Mouse (Mus musculus) stomach, postnatal 0 days (tissue): ENCODE data around the gene Fbxl20. TPM values are rescaled to one million over a fixed set of nuclear protein-coding genes. Genes with fewer than 3 reads are reported as not detected.
A peak's percentile ranks its signal among the peaks of the same experiment; 100 is the strongest.

Source experiments
- ATAC-seq: fragments of 200-750 bp; cut with Nextera tagmentation; 2 replicates; pipeline ENCODE4 v1.8.0; 2017; ENCODE audit not compliant: low FRiP score, low TSS enrichment
- DNase-seq: peaks from one replicate; pipeline ENCODE4 v3.0.0-alpha.2; 2016; ENCODE audit warnings: low spot score
- H3K27ac ChIP-seq: fragments of 300-500 bp; sonication (generic); replicated peaks from 2 replicates; pipeline ENCODE4 v1.5.1; 2014; ENCODE audit warnings: mild to moderate bottlenecking, control low read depth
- H3K27me3 ChIP-seq: fragments of 300-500 bp; sonication (generic); 2 replicates; pipeline ENCODE4 v1.6.1; 2014; ENCODE audit warnings: low read length; ENCODE audit not compliant: control insufficient read depth, insufficient read depth
- H3K36me3 ChIP-seq: fragments of 300-500 bp; sonication (generic); 2 replicates; pipeline ENCODE4 v1.6.1; 2014; ENCODE audit warnings: low read length, mixed read lengths; ENCODE audit not compliant: control insufficient read depth, insufficient read depth
- H3K4me1 ChIP-seq: fragments of 300-500 bp; sonication (generic); replicated peaks from 2 replicates; pipeline ENCODE4 v1.6.1; 2014; ENCODE audit warnings: antibody characterized with exemption; ENCODE audit not compliant: control insufficient read depth, insufficient read depth
- H3K4me2 ChIP-seq: fragments of 300-500 bp; sonication (generic); replicated peaks from 2 replicates; pipeline ENCODE4 v1.6.1; 2014; ENCODE audit warnings: low read depth, mild to moderate bottlenecking, control low read depth, moderate library complexity
- H3K4me3 ChIP-seq: fragments of 300-500 bp; sonication (generic); 2 replicates; pipeline ENCODE4 v1.5.1; 2014; ENCODE audit warnings: low read depth, low read length, control low read depth
- H3K9ac ChIP-seq: fragments of 300-500 bp; sonication (generic); 2 replicates; pipeline ENCODE4 v1.6.1; 2014; ENCODE audit warnings: mild to moderate bottlenecking, low read length, control low read depth, mixed read lengths
- H3K9me3 ChIP-seq: fragments of 300-500 bp; sonication (generic); 2 replicates; pipeline ENCODE4 v1.6.1; 2016; ENCODE audit warnings: low read length; ENCODE audit not compliant: control insufficient read depth
- CTCF ChIP-seq: IDR thresholded peaks from 2 replicates; pipeline ENCODE4 v1.5.1; 2016; ENCODE audit warnings: antibody characterized with exemption, low read depth, mild to moderate bottlenecking, moderate library complexity
- EP300 ChIP-seq: optimal IDR thresholded peaks from 2 replicates; pipeline ENCODE3; 2016; ENCODE audit warnings: antibody characterized with exemption
- WGBS: fragments of 180-500 bp; shearing (Covaris S2); extraction: QIAGEN DNeasy Blood & Tissue Kit; methylation state at CpG from one replicate; pipeline ENCODE4 v1.1.7; 2014; 5-methylcytosine and 5-hydroxymethylcytosine counted together
- polyA plus RNA-seq: library from polyadenylated mRNA; unstranded; fragments of >200 nt; fragmentation: Nextera tagmentation; extraction: Ambion mirVana; gene quantifications from 2 replicates; pipeline ENCODE4 v1.2.1, GENCODE M21; 2015

The Fbxl20 gene
- polyA plus RNA-seq, 1 experiment from 2014 or later, result 11.7 TPM

- Histone ChIP-seq H3K27me3 (no peaks in the 10 kb centered on the region; the same call in 1 of the 2 replicates), H3K4me2 (no peak overlapping the region), H3K4me3 (no peak overlapping the region), H3K4me1 (no peaks in the 10 kb centered on the region), H3K9ac (no peak overlapping the region), H3K27ac (no peak overlapping the region), H3K9me3 (no peaks in the 10 kb centered on the region), H3K36me3 (no peaks in the 10 kb centered on the region)
- peak; percentile 52 for DNase-seq
- WGBS, result 84% methylated on average over 5 of the region's 5 CpGs
- TF ChIP-seq CTCF, result no peak
- no peak for TF ChIP-seq EP300
- peak; percentile 83 for ATAC-seq
Observed at GRCm38 (mm10) chr11:98057998-98058397, 92.2 kb downstream of the Fbxl20 start.

- 13% methylated on average over 9 of the region's 9 CpGs for WGBS
- ATAC-seq (peak; percentile 63), DNase-seq (no peak)
- H3K4me2 ChIP-seq, result no peak overlapping the region
- no peaks in the 10 kb centered on the region for H3K36me3 ChIP-seq
- no peaks in the 10 kb centered on the region; the same call in 1 of the 2 replicates for H3K27me3 ChIP-seq
- no peaks in the 10 kb centered on the region for H3K9me3 ChIP-seq
- H3K4me1 ChIP-seq, result no peaks in the 10 kb centered on the region
- 0 out of 2 replicates have a peak overlapping the region, but pooled peaks have one; percentile 23 for H3K9ac ChIP-seq
- 0 out of 2 replicates have a peak overlapping the region, but pooled peaks have one; percentile 5 for H3K27ac ChIP-seq
- H3K4me3 ChIP-seq, result no peak overlapping the region
- TF ChIP-seq EP300, result no peak
- TF ChIP-seq CTCF, result no peak
Observed at GRCm38 (mm10) chr11:98057466-98057865, 92.7 kb downstream of the Fbxl20 start.

GRCm38 (mm10) chr11:98052989-98053834 is 97.0 kb downstream of the Fbxl20 start, which contains the start of gene Stac2:
Gene Stac2 (minus strand): TSS chr11:98053462.
- 4% methylated on average over 27 of the region's 48 CpGs for WGBS
- H3K27ac ChIP-seq, result no peak within 1 kb of the TSS
- TF ChIP-seq CTCF, result no peak
- TF ChIP-seq EP300, result no peak
- no peaks in the 10 kb centered on the region for H3K9me3 ChIP-seq
- DNase-seq (peak; percentile 62), ATAC-seq (peak; percentile 49)
- 0 out of 2 replicates have a peak, but pooled peaks cover 2% of the 10 kb centered on the region for H3K4me1 ChIP-seq
- no peaks in the 10 kb centered on the region; the same call in none of the 2 replicates for H3K27me3 ChIP-seq
- H3K9ac ChIP-seq, result peak within 1 kb of the TSS; percentile 41
- H3K4me2 ChIP-seq, result peak within 1 kb of the TSS; percentile 71
- no peaks in the 10 kb centered on the region for H3K36me3 ChIP-seq
- H3K4me3 ChIP-seq, result peak within 1 kb of the TSS; percentile 40

- TF ChIP-seq CTCF (no peak), EP300 (no peak)
- Histone ChIP-seq H3K36me3 (no peaks in the 10 kb centered on the region), H3K4me3 (peak overlapping the region; percentile 40), H3K9me3 (no peaks in the 10 kb centered on the region), H3K9ac (peak overlapping the region; percentile 41), H3K27me3 (no peaks in the 10 kb centered on the region; the same call in none of the 2 replicates), H3K4me2 (peak overlapping the region; percentile 71), H3K27ac (no peak overlapping the region), H3K4me1 (0 out of 2 replicates have a peak, but pooled peaks cover 2% of the 10 kb centered on the region)
- DNase-seq (peak; percentile 42), ATAC-seq (peak; percentile 21; the same call in 1 of the 2 replicates)
- under 1% methylated on average over 80 of the region's 83 CpGs for WGBS
Observed at GRCm38 (mm10) chr11:98052129-98052988, 97.8 kb downstream of the Fbxl20 start.

GRCm38 (mm10) chr11:98051611-98052128 is 98.5 kb downstream of the Fbxl20 start:
- Histone ChIP-seq H3K9ac (peak overlapping the region; percentile 41), H3K27me3 (no peaks in the 10 kb centered on the region; the same call in none of the 2 replicates), H3K27ac (no peak overlapping the region), H3K4me1 (0 out of 2 replicates have a peak, but pooled peaks cover 2% of the 10 kb centered on the region), H3K9me3 (no peaks in the 10 kb centered on the region), H3K36me3 (no peaks in the 10 kb centered on the region), H3K4me3 (peak overlapping the region; percentile 40), H3K4me2 (peak overlapping the region; percentile 71)
- ATAC-seq (no peak), DNase-seq (no peak)
- 11% methylated on average over 12 of the region's 12 CpGs for WGBS
- TF ChIP-seq CTCF (no peak), EP300 (no peak)
